Mouse (Mus musculus) MEL (cell line): Measurements from ENCODE around the gene Kalrn.

Experiments used
- CHD2 ChIP-seq: IDR thresholded peaks from 2 replicates; pipeline ENCODE4 v1.6.1; 2011; ENCODE audit warnings: low read length, improper control_type of control experiment
- CTCF ChIP-seq, 3 experiments: IDR thresholded peaks in 2 of 3; conservative IDR thresholded peaks in 1 of 3; 2 replicates each; pipeline ENCODE4 v1.5.1; 2011 to 2012; ENCODE audit warnings: low read length in 3 of 3, low read depth in 2 of 3, mild to moderate bottlenecking in 2 of 3, improper control_type of control experiment in 1 of 3, inconsistent platforms in 1 of 3, mixed read lengths in 1 of 3, moderate library complexity in 1 of 3; ENCODE audit not compliant: control insufficient read depth in 1 of 3, insufficient read depth in 1 of 3, poor library complexity in 1 of 3, severe bottlenecking in 1 of 3
- EP300 ChIP-seq, 2 experiments: IDR thresholded peaks; 2 replicates each; pipeline ENCODE4 v1.6.1; 2011; ENCODE audit warnings: improper control_type of control experiment in 2 of 2, low read length in 2 of 2, low read depth in 1 of 2, mild to moderate bottlenecking in 1 of 2
- MAFK ChIP-seq: IDR thresholded peaks from 2 replicates; pipeline ENCODE4 v1.6.1; 2011; ENCODE audit warnings: low read depth, mild to moderate bottlenecking, low read length, improper control_type of control experiment, borderline replicate concordance
- MAX ChIP-seq: IDR thresholded peaks from 2 replicates; pipeline ENCODE4 v1.6.1; 2011; ENCODE audit warnings: low read length, improper control_type of control experiment
- MYC ChIP-seq: IDR thresholded peaks from 2 replicates; pipeline ENCODE4 v1.6.1; 2011; ENCODE audit warnings: low read depth, mild to moderate bottlenecking, low read length, improper control_type of control experiment, moderate library complexity
- NELFE ChIP-seq: IDR thresholded peaks from 2 replicates; pipeline ENCODE4 v1.6.1; 2011; ENCODE audit warnings: low read depth, low read length, improper control_type of control experiment
- POLR2A ChIP-seq, 2 experiments: IDR thresholded peaks; 2 replicates each; pipeline ENCODE4 v1.6.1; 2011 to 2012; ENCODE audit warnings: low read length in 2 of 2, mild to moderate bottlenecking in 2 of 2, control low read depth in 1 of 2, improper control_type of control experiment in 1 of 2, low read depth in 1 of 2, moderate library complexity in 1 of 2; ENCODE audit not compliant: control insufficient read depth in 1 of 2, insufficient read depth in 1 of 2, poor library complexity in 1 of 2
- RAD21 ChIP-seq: IDR thresholded peaks from 2 replicates; pipeline ENCODE4 v1.6.1; 2011; ENCODE audit warnings: mild to moderate bottlenecking, low read depth, low read length, improper control_type of control experiment
- TAL1 ChIP-seq: IDR thresholded peaks from 2 replicates; pipeline ENCODE4 v1.6.1; 2012; ENCODE audit warnings: mild to moderate bottlenecking, inconsistent platforms, low read length, moderate library complexity, mixed read lengths
- TCF12 ChIP-seq: IDR thresholded peaks from 2 replicates; pipeline ENCODE4 v1.6.1; 2014; ENCODE audit warnings: low read depth, mild to moderate bottlenecking, inconsistent platforms, low read length, improper control_type of control experiment, moderate library complexity
- ZC3H11A ChIP-seq: IDR thresholded peaks from 2 replicates; pipeline ENCODE4 v1.6.1; 2012; ENCODE audit warnings: low read depth, mild to moderate bottlenecking, inconsistent platforms, low read length, improper control_type of control experiment
- ZMIZ1 ChIP-seq: IDR thresholded peaks from 2 replicates; pipeline ENCODE4 v1.6.1; 2012; ENCODE audit warnings: low read depth, mild to moderate bottlenecking, inconsistent platforms, low read length, improper control_type of control experiment, moderate library complexity

GRCm38 (mm10) chr16:34239618-34240017 is 333.7 kb downstream of the Kalrn start:
- TF ChIP-seq EP300 (IDR thresholded peaks at IDR 0.05; ENCODE audit: low read depth in 1 of 2, low read length in 2 of 2) (no peak), CTCF (IDR thresholded peaks at IDR 0.05 in 2 of 3, conservative IDR thresholded peaks at IDR 0.05 in 1 of 3; ENCODE audit: control insufficient read depth in 1 of 3, insufficient read depth in 1 of 3, low read depth in 2 of 3, low read length in 3 of 3, poor library complexity in 1 of 3, severe bottlenecking in 1 of 3) (no peak), ZMIZ1 (no peak), RAD21 (no peak), POLR2A (IDR thresholded peaks at IDR 0.05; ENCODE audit: control insufficient read depth in 1 of 2, insufficient read depth in 1 of 2, low read depth in 1 of 2, low read length in 2 of 2, poor library complexity in 1 of 2) (no peak), MYC (no peak), NELFE (no peak), MAX (no peak), CHD2 (no peak), TCF12 (no peak), TAL1 (no peak), MAFK (no peak), ZC3H11A (no peak)
